Mouse (Mus musculus): Measurements from ENCODE around the gene Ttpal. TPM values are rescaled to one million over a fixed set of nuclear protein-coding genes. Genes with fewer than 3 reads are reported as not detected.
"Not testable (repeated sequence)": the region's sequence is repeated elsewhere in the genome, so short reads cannot be mapped to it uniquely, and the experiment has no call there.

Gene Ttpal
- total RNA-seq, 1 experiment from 2014 or later, result 87.1 TPM

- no peak for ATAC-seq (ENCODE audit: extremely low read depth, insufficient number of reproducible peaks, low FRiP score, poor library complexity, severe bottlenecking)
Observed at GRCm38 (mm10) chr2:163616652-163617227, 14.6 kb downstream of the Ttpal start.

- ATAC-seq (ENCODE audit: extremely low read depth, insufficient number of reproducible peaks, low FRiP score, poor library complexity, severe bottlenecking), result no peak
Observed at GRCm38 (mm10) chr2:163617232-163617863, 15.2 kb downstream of the Ttpal start.

DNA sequence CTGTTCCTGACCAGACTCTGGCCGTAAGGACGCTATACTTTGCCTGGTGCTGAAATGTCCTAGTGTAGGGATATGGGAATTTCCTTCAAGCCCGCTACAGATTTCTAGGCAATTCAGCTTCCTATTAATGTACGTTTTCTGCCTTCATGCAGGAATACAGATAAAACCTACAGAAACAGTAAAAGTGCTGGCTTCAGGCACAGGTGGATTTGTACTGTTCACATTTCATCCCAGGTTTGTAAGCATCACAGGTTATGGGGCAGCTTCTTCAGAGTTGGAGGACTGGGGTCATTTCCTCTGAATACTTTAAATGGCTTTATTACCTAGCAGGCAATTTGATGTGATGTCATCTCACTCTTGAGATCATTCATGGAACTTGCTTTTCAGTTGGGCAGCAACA, 15.8 kb downstream of the Ttpal start:
- no peak for ATAC-seq (ENCODE audit: extremely low read depth, insufficient number of reproducible peaks, low FRiP score, poor library complexity, severe bottlenecking)

DNA sequence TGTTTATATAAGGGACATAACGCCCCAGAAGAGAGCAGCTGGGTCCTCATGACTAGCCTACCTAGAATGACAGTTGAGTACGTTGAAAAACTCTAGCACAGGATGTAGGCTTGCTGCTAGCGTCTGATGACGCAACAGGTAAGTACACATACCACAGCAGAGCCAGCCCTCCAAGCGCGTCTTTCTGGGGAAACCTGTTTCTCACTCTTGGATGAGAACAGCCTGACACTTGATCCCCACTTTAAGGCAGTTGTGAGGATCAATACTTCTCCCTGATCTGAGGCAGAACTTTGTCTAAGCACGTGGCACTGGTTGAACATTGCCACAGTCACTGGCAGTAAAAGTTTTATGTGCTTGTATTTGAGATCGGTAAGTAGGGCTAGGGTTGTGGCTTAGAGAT, 18.3 kb downstream of the Ttpal start:
- no peak for ATAC-seq (ENCODE audit: extremely low read depth, insufficient number of reproducible peaks, low FRiP score, poor library complexity, severe bottlenecking)

DNA sequence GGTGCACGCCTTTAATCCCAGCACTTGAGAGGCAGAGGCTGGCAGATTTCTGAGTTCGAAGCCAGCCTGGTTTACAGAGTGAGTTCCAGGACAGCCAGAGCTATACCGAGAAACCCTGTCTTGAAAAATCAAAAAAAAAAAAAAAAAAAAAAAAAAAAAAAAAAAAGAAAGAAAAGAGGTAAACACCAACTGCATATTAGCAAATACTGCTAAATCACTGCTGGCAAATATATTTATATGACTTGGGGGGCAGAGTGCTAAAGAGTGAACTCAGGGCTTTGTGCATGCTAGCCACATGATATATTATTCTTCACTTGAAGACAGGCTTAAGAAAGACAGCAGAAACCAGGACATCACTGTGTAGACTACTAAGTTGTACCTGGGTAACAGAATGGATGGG, 19.3 kb downstream of the Ttpal start:
- not testable (repeated sequence) for ATAC-seq (ENCODE audit: extremely low read depth, insufficient number of reproducible peaks, low FRiP score, poor library complexity, severe bottlenecking)

- no peak for ATAC-seq (ENCODE audit: extremely low read depth, insufficient number of reproducible peaks, low FRiP score, poor library complexity, severe bottlenecking)
Observed at GRCm38 (mm10) chr2:163631223-163631622, 29.1 kb downstream of the Ttpal start.

DNA sequence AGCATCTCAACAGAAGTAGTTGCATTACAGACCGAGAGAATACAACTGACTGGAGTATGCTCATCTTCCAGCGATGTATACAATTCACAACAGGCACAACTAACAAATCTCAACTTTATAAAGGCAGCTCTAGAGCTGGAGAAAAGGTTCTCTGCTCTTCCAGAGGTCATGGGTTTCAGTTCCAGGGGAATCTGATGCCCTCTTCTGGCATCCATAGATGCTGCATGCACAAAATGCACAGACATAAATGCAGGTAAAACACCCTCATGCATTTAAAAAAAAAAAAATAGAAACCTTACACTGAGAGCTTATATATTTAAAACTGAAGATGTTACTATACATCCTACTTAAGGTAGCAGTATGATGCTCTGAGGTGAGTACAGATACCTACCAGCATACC, 29.6 kb downstream of the Ttpal start:
- ATAC-seq (ENCODE audit: extremely low read depth, insufficient number of reproducible peaks, low FRiP score, poor library complexity, severe bottlenecking), result no peak

DNA sequence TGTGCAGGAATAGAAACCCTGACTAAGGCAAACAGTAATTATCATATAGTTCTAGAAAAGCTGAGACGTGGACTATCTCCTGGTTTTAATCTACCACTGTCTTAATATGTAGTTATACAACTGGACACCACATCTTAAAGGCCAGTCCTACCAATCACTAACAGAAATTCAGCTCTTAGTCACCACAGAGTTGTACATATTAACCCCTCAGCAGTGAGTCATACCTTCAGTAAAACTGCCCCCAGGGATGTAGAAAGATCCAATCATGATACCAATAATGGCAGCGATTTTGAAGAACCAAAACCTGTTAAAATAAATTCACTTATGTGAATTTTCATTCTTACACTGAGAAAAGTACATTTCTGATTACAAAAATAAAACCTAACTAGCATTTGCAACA, 32.1 kb downstream of the Ttpal start:
- no peak for ATAC-seq (ENCODE audit: extremely low read depth, insufficient number of reproducible peaks, low FRiP score, poor library complexity, severe bottlenecking)

GRCm38 (mm10) chr2:163636057-163636456, 33.9 kb downstream of the Ttpal start:
- no peak for ATAC-seq (ENCODE audit: extremely low read depth, insufficient number of reproducible peaks, low FRiP score, poor library complexity, severe bottlenecking)

GRCm38 (mm10) chr2:163637655-163638266, 35.6 kb downstream of the Ttpal start:
- ATAC-seq (ENCODE audit: extremely low read depth, insufficient number of reproducible peaks, low FRiP score, poor library complexity, severe bottlenecking), result no peak

- no peak for ATAC-seq (ENCODE audit: extremely low read depth, insufficient number of reproducible peaks, low FRiP score, poor library complexity, severe bottlenecking)
Observed at GRCm38 (mm10) chr2:163640493-163640892, 38.4 kb downstream of the Ttpal start.

- ATAC-seq (ENCODE audit: extremely low read depth, insufficient number of reproducible peaks, low FRiP score, poor library complexity, severe bottlenecking), result no peak
Observed at GRCm38 (mm10) chr2:163641681-163642080, 39.6 kb downstream of the Ttpal start.

DNA sequence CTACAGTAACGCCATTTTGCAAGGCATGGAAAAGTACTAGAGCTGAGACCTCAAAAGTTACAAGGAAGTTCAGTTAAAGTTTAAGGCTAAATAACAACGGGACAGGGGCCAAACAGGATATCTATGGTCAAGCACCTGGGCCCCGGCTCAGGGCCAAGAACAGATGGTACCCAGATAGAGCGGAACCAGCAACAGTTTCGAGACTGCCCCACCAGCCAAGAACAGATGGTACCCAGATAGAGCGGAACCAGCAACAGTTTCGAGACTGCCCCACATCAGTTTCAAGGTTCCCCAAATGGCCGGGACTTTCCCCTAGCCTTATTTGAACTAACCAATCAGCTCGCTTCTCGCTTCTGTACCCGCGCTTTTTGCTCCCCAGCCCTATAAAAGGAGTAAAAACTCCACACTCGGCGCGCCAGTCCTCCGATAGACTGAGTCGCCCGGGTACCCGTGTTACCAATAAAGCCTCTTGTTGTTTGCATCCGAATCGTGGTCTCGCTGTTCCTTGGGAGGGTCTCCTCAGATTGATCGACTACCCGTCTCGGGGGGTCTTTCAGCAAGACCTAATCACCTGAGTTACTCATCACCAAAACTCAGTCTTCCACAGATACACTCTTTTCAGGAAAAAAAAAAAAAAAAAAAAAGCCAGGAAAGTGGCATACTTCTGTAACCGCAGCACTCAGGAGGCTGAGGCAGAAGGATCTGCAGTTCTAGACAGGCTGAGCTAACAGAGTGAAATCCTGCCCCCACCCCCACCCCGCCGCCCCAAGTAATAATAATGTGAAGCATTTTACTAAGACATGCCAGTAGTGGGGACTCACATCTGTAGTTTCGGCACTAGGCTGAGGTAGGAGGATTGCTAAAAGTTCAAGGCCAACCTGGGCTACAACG, 40.8 kb downstream of the Ttpal start:
- ATAC-seq (ENCODE audit: extremely low read depth, insufficient number of reproducible peaks, low FRiP score, poor library complexity, severe bottlenecking), result peak; percentile 71

DNA sequence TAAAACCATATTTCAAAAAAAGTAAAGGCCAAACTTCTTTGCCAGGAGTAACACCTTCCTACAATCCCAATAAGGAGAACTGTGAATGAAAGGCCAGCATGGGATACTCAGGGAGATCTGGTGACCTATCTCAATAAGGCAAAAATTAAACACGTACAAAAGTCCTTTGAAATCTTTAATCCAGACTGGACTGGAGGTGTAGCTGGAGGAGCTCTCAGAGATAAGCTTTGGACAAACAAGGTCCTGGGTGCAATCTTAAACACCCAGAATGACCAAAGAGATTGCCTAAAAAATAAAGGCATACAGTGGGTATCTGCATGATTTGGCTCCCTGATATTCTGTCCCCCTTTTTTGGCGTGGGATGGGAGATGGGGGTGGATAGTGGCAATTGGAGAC, 41.5 kb downstream of the Ttpal start:
- ATAC-seq (ENCODE audit: extremely low read depth, insufficient number of reproducible peaks, low FRiP score, poor library complexity, severe bottlenecking), result no peak

DNA sequence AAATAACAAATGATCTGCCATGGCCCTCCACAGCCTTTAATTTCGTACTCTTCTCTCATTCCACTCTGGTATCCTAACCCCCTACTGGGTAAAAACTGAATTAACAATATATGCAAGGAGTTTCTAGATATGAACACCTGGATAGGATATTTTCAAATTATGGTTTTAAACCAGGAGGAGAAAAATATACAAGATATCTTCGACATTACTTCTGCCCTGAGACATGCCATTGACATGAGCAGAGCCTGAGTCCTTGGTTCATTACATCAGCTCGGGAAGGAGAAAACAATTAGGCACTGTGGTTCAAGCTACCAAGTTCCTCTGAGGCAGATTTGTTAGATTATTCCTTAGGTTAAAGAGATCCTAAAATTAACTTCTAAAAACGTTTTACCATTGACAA, 41.9 kb downstream of the Ttpal start:
- no peak for ATAC-seq (ENCODE audit: extremely low read depth, insufficient number of reproducible peaks, low FRiP score, poor library complexity, severe bottlenecking)

DNA sequence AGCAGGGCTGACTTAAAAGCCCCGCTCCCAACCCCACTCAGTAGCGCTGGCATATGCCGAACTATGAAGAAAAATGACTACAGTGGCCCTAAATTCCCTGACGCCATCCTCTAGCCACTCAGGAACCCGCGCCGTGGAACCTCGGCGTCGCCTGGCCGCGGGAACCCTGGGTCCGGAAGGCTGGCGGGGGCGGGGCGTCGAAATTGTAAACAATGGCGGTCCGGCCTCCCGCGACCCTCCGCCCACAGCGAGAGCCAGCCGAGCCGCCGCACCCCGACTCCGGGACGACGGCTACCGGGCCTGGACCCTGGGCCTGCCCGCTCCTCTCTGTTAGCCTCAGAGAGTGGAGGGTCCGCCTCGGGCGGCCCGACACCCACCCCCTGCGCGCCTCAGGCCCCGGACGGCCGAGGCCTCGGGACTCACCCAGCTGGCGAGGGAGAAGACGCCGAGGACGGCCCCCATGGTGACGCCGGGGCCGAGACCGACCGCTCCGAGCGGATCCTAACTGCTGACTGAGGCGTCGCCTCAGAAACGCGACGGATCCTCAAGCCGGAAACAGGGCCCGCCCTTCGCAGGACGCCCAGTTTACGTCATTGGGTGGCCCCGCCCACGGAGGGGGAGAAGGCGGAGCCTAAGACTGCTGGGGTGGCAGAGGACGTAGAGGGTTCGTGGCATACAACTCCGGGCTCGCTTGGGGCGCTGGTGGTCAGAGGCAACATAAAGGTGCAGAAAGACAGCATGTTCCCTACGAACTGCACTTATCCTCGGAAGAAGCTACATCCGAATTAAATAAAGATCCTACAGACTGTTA, 42.7 kb downstream of the Ttpal start, which contains the start of gene Serinc3:
Serinc3 (minus strand) TSS at position 557 of the 811 bp plus-strand sequence.
- peak; percentile 86 for ATAC-seq (ENCODE audit: extremely low read depth, insufficient number of reproducible peaks, low FRiP score, poor library complexity, severe bottlenecking)

DNA sequence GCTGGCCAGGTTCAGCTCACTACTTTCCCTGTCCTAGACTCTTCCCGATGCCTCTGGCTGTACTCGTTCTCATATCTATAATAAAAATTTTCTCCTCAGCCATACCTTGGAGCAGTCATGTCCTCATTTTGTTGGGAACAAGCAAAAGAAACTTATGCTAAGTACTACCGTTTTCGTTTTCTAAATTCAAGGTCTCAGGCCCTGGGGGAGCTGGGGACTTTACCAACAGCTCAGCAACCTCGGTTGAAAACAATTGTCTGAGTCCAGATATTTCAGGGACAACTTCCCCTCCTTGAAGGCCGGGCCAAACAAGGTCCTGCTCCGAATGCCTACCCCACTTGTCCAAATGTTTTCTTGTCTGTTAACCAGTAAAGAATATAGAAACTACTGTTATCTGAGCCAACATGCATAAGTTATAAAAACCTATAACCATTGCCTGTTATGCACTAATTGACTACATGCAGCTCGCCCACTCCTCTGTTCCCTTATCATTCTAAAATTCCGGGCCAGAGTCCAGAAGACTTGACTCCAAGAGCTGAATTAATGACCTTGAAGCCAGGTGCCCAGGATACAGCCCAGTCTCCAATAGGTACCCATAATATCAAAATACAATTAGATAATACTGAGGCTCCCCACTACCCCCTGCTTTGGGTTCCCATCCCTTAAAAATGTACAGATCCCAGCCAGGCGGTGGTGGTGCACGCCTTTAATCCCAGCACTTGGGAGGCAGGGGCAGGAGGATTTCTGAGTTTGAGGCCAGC, 43.8 kb downstream of the Ttpal start:
- no peak for ATAC-seq (ENCODE audit: extremely low read depth, insufficient number of reproducible peaks, low FRiP score, poor library complexity, severe bottlenecking)

GRCm38 (mm10) chr2:163646461-163647080, 44.5 kb downstream of the Ttpal start:
- ATAC-seq (ENCODE audit: extremely low read depth, insufficient number of reproducible peaks, low FRiP score, poor library complexity, severe bottlenecking), result no peak
